Mouse (Mus musculus) midbrain, embryonic 14.5 days (tissue): ENCODE results near the gene Klhl30. TPM values are rescaled to one million over a fixed set of nuclear protein-coding genes. Genes with fewer than 3 reads are reported as not detected.

Experiments
- ATAC-seq: fragments of 200-750 bp; cut with Nextera tagmentation; 2 replicates; pipeline ENCODE4 v1.8.0; 2017; ENCODE audit warnings: moderate number of reproducible peaks, moderate library complexity; ENCODE audit not compliant: low FRiP score, low TSS enrichment
- DNase-seq: peaks from one replicate; pipeline ENCODE4 v3.0.0-alpha.2; 2015
- H3K27ac ChIP-seq: fragments of 300-500 bp; sonication (generic); replicated peaks from 2 replicates; pipeline ENCODE4 v1.5.1; 2014; ENCODE audit warnings: mild to moderate bottlenecking, low read depth, low read length, moderate library complexity
- H3K27me3 ChIP-seq: fragments of 300-500 bp; sonication (generic); 2 replicates; pipeline ENCODE4 v1.6.1; 2014; ENCODE audit warnings: low read length, control low read depth, mixed read lengths; ENCODE audit not compliant: control insufficient read depth, insufficient read depth
- H3K36me3 ChIP-seq: fragments of 300-500 bp; sonication (generic); 2 replicates; pipeline ENCODE4 v1.6.1; 2014; ENCODE audit warnings: low read length, control low read depth; ENCODE audit not compliant: control insufficient read depth, insufficient read depth
- H3K4me1 ChIP-seq: fragments of 300-500 bp; sonication (generic); 2 replicates; pipeline ENCODE4 v1.6.1; 2014; ENCODE audit warnings: mild to moderate bottlenecking, antibody characterized with exemption, low read length, control low read depth; ENCODE audit not compliant: control insufficient read depth, insufficient read depth
- H3K4me2 ChIP-seq: fragments of 300-500 bp; sonication (generic); 2 replicates; pipeline ENCODE4 v1.6.1; 2014; ENCODE audit warnings: mild to moderate bottlenecking, low read length, moderate library complexity
- H3K4me3 ChIP-seq: fragments of 300-500 bp; sonication (generic); replicated peaks from 2 replicates; pipeline ENCODE4 v1.5.1; 2014; ENCODE audit warnings: low read depth, low read length
- H3K9ac ChIP-seq: fragments of 300-500 bp; sonication (generic); replicated peaks from 2 replicates; pipeline ENCODE4 v1.6.1; 2014; ENCODE audit warnings: mild to moderate bottlenecking, low read length, moderate library complexity
- H3K9me3 ChIP-seq: fragments of 300-500 bp; sonication (generic); 2 replicates; pipeline ENCODE4 v1.6.1; 2016; ENCODE audit warnings: low read length, control low read depth, mixed read lengths; ENCODE audit not compliant: control insufficient read depth
- whole genome bisulfite sequencing: fragments of 180-500 bp; shearing (Covaris S2); extraction: QIAGEN DNeasy Blood & Tissue Kit; methylation state at CpG from one replicate; pipeline ENCODE4 v1.1.7; 2014; 5-methylcytosine and 5-hydroxymethylcytosine counted together
- polyA plus RNA-seq: library from polyadenylated mRNA; unstranded; fragments of >200 nt; fragmentation: Nextera tagmentation; extraction: Ambion mirVana; gene quantifications from 2 replicates; pipeline ENCODE4 v1.2.1, GENCODE M21; 2014

The Klhl30 gene
- polyA plus RNA-seq, 1 experiment from 2014 or later: not detected

DNA sequence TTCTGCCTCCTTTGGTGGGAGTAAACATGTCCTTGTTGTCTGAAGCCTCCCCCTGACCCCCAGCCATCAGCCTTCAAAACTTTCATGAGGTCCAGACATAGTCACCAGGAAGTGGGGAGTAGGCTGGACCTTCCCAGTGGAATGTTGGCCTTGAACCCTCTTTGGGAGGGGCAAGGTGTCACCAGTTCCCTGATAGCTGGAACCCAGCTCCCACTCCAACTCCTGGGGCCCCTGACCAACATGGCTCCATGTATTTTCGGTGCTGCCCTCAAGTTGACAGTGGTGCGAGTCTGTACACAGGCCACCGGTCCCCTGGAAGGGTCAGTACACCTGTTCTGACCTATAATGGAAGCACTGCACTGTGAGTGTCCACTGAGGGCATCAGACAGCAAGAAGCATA is 16.5 kb downstream of the Klhl30 start:
- H3K4me1 ChIP-seq: peaks cover 4% of the 10 kb centered on the region; the same call in 1 of the 2 replicates
- WGBS: 98% methylated on average over 3 of the region's 3 CpGs
- no peak overlapping the region for H3K4me2 ChIP-seq
- no peak overlapping the region for H3K9ac ChIP-seq
- peaks cover 11% of the 10 kb centered on the region; the same call in 1 of the 2 replicates for H3K27me3 ChIP-seq
- DNase-seq (no peak), ATAC-seq (no peak)
- no peaks in the 10 kb centered on the region for H3K9me3 ChIP-seq
- H3K36me3 ChIP-seq: peaks cover 24% of the 10 kb centered on the region
- H3K27ac ChIP-seq: no peak overlapping the region
- no peak overlapping the region for H3K4me3 ChIP-seq

DNA sequence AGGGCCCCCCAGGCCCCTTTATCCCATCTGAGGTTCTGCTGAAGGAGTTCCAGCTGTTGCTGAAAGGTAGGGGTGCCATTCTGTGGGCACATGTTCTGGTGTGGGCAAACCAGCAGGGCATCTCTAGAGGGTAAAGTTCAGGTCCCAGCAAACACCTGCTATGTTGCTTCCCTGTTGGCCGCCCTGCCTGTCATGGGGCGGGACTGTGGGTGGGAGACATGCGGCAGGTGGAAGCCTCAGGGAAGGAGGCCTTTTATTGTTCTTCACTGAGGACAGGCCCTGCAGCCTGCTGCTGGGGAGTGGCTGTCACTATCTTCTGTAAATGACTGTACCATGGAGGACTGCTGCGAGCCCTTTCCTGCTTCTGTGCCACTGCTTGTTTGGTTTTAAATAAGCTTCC is 18.6 kb downstream of the Klhl30 start:
- 70% methylated on average over 4 of the region's 4 CpGs for WGBS
- DNase-seq (no peak), ATAC-seq (no peak)
- no peaks in the 10 kb centered on the region for H3K9me3 ChIP-seq
- H3K4me1 ChIP-seq: peaks cover 4% of the 10 kb centered on the region; the same call in 1 of the 2 replicates
- H3K4me3 ChIP-seq: no peak overlapping the region
- H3K9ac ChIP-seq: no peak overlapping the region
- no peak overlapping the region for H3K4me2 ChIP-seq
- H3K27me3 ChIP-seq: peaks cover 11% of the 10 kb centered on the region; the same call in 1 of the 2 replicates
- H3K36me3 ChIP-seq: peaks cover 45% of the 10 kb centered on the region
- H3K27ac ChIP-seq: no peak overlapping the region

GRCm38 (mm10) chr1:91370055-91370454 is 19.2 kb downstream of the Klhl30 start:
- Histone ChIP-seq H3K27me3 (peaks cover 11% of the 10 kb centered on the region; the same call in 1 of the 2 replicates), H3K4me2 (no peak overlapping the region), H3K9me3 (no peaks in the 10 kb centered on the region), H3K4me1 (peaks cover 4% of the 10 kb centered on the region; the same call in 1 of the 2 replicates), H3K4me3 (no peak overlapping the region), H3K9ac (no peak overlapping the region), H3K27ac (no peak overlapping the region), H3K36me3 (peaks cover 52% of the 10 kb centered on the region)
- DNase-seq (no peak), ATAC-seq (no peak)
- 91% methylated on average over 23 of the region's 23 CpGs for WGBS

DNA sequence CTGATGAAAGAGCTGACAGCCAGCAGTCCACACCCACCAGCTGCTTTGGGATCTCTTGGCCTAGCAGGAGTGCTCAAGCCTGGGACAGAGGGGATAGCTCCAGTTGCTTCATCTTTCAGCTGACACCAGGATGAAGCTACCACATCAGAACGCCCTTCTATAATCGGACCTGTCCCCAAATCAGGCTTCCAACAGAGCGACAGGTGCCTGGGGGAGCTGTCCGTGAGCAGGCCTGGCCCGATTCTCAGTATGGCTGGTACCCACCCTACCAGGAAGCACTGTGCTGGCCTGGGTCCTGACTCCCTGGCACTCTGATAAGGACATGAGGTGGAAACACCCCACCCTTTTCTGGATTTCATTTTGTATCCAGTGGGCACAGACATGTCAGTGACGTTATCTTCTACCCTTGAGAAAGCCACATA is 22.6 kb downstream of the Klhl30 start:
- Histone ChIP-seq H3K4me1 (no peaks in the 10 kb centered on the region), H3K4me2 (no peak overlapping the region), H3K27me3 (no peaks in the 10 kb centered on the region), H3K9ac (no peak overlapping the region), H3K27ac (no peak overlapping the region), H3K9me3 (no peaks in the 10 kb centered on the region), H3K36me3 (peaks cover 85% of the 10 kb centered on the region), H3K4me3 (no peak overlapping the region)
- ATAC-seq (no peak), DNase-seq (no peak)
- 92% methylated on average over 6 of the region's 6 CpGs for WGBS

DNA sequence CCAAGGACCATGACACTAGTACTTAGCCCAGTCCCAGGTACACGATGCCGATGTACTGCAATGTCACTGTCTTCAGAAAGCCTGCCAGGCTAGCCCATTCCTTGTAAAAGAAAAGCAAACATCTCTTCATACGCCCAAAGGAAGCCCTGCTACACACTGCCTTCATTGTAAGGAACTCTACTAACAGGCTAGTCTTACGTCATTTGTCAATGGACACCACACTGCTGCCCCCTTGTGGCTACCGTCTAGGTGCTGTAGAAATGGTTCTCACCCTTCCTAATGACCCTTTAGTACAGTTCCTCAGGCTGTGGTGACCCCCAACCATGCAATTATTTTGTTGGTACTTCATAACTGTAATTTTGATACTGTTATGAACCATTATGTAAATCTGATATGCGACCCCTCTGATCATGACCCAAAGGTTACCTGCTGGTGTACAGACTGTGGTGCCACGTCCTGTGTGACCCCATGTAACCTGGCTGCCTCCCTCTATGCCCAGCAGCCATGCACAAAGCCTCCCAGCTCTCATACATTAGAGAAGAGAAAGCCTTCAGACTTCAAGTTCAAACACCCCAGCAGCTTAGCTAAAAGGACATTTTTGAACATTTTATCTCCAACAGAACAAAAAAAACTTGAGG is 29.8 kb downstream of the Klhl30 start:
- no peak overlapping the region for H3K9ac ChIP-seq
- ATAC-seq: no peak; the same call in 1 of the 2 replicates
- H3K36me3 ChIP-seq: peaks cover 94% of the 10 kb centered on the region
- H3K4me2 ChIP-seq: no peak overlapping the region
- H3K27ac ChIP-seq: no peak overlapping the region
- no peaks in the 10 kb centered on the region for H3K9me3 ChIP-seq
- peak; percentile 91 for DNase-seq
- H3K27me3 ChIP-seq: no peaks in the 10 kb centered on the region
- no peaks in the 10 kb centered on the region for H3K4me1 ChIP-seq
- no peak overlapping the region for H3K4me3 ChIP-seq
- WGBS: 62% methylated on average over 7 of the region's 7 CpGs

DNA sequence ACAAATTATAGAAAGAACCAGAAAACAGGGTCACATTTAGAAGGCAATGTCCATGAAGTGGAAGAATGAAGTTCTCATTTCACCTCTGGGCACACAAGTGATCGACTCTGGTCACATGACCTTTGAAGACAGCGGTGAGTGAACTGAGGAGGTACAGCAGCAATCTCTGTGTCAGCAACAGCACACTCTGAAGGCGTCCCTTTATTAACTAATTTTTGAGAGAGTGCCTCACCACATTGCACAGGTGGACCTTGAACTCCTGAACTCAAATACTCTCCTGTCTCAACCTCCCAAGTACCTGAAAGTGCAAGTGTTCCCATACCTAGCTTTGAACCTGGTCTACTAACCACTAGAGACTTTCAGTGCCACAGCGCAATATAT is 30.3 kb downstream of the Klhl30 start:
- 96% methylated on average over 4 of the region's 4 CpGs for WGBS

GRCm38 (mm10) chr1:91390369-91390768 is 39.6 kb downstream of the Klhl30 start:
- Histone ChIP-seq H3K27ac (no peak overlapping the region), H3K4me3 (no peak overlapping the region), H3K27me3 (no peaks in the 10 kb centered on the region), H3K9ac (no peak overlapping the region), H3K9me3 (no peaks in the 10 kb centered on the region), H3K4me2 (no peak overlapping the region), H3K4me1 (0 out of 2 replicates have a peak, but pooled peaks cover 3% of the 10 kb centered on the region), H3K36me3 (peaks cover 74% of the 10 kb centered on the region)
- ATAC-seq: no peak
- DNase-seq: no peak
- 96% methylated on average over 5 of the region's 5 CpGs for whole genome bisulfite sequencing

More for the DNA sequence above, 30.3 kb downstream of the Klhl30 start:
- DNase-seq: no peak
- no peak overlapping the region for H3K9ac ChIP-seq
- no peaks in the 10 kb centered on the region for H3K27me3 ChIP-seq
- H3K27ac ChIP-seq: no peak overlapping the region
- no peaks in the 10 kb centered on the region for H3K9me3 ChIP-seq
- H3K4me3 ChIP-seq: no peak overlapping the region
- no peak overlapping the region for H3K4me2 ChIP-seq
- ATAC-seq: no peak
- H3K36me3 ChIP-seq: peaks cover 93% of the 10 kb centered on the region
- no peaks in the 10 kb centered on the region for H3K4me1 ChIP-seq

GRCm38 (mm10) chr1:91397927-91398259 is 47.1 kb downstream of the Klhl30 start:
- under 1% methylated on average over 12 of the region's 12 CpGs for WGBS
- Histone ChIP-seq H3K27me3 (no peaks in the 10 kb centered on the region), H3K9me3 (no peaks in the 10 kb centered on the region), H3K27ac (peak overlapping the region; percentile 90), H3K4me2 (peak overlapping the region; percentile 97), H3K36me3 (peaks cover 10% of the 10 kb centered on the region), H3K9ac (peak overlapping the region; percentile 88), H3K4me3 (peak overlapping the region; percentile 88), H3K4me1 (peaks cover 22% of the 10 kb centered on the region)
- ATAC-seq (no peak), DNase-seq (no peak)
